Mouse (Mus musculus) cerebellum, adult (tissue): Measurements from ENCODE around the gene Rnf115.
A peak's percentile ranks its signal among the peaks of the same experiment; 100 is the strongest.
"Not testable (repeated sequence)": the region's sequence is repeated elsewhere in the genome, so short reads cannot be mapped to it uniquely, and the experiment has no call there.

Experiments
- ATAC-seq: cut with Nextera tagmentation; 2 replicates; pipeline ENCODE4 v1.9.2; 2017; ENCODE audit warnings: mild to moderate bottlenecking, moderate library complexity, mixed read lengths; ENCODE audit not compliant: insufficient number of reproducible peaks, low FRiP score, low TSS enrichment

Rnf115 gene

GRCm38 (mm10) chr3:96727343-96727827 is at the start of gene Rnf115, which contains the start of gene Polr3c:
Gene Rnf115 (plus strand): TSS chr3:96727664.
Gene Polr3c (minus strand): TSS chr3:96727628.
- peak; percentile 98 for ATAC-seq

- ATAC-seq = no peak
These were observed 49.0 kb upstream of the Rnf115 start for GRCm38 (mm10) chr3:96678456-96678855.

GRCm38 (mm10) chr3:96679159-96679674 is 48.2 kb upstream of the Rnf115 start:
- ATAC-seq = no peak

GRCm38 (mm10) chr3:96680269-96680956 is 47.1 kb upstream of the Rnf115 start:
- no peak for ATAC-seq

GRCm38 (mm10) chr3:96683496-96683895 is 44.0 kb upstream of the Rnf115 start:
- ATAC-seq = no peak

GRCm38 (mm10) chr3:96684151-96684821 is 43.2 kb upstream of the Rnf115 start:
- ATAC-seq = no peak

- no peak; the same call in 1 of the 2 replicates for ATAC-seq
These were observed 42.7 kb upstream of the Rnf115 start for GRCm38 (mm10) chr3:96684822-96685156.

GRCm38 (mm10) chr3:96686057-96686456 is 41.4 kb upstream of the Rnf115 start:
- not testable (repeated sequence) for ATAC-seq

- ATAC-seq = no peak
These were observed 38.6 kb upstream of the Rnf115 start for GRCm38 (mm10) chr3:96688854-96689253.

GRCm38 (mm10) chr3:96690298-96690697 is 37.2 kb upstream of the Rnf115 start:
- no peak for ATAC-seq

GRCm38 (mm10) chr3:96692506-96692905 is 35.0 kb upstream of the Rnf115 start:
- no peak for ATAC-seq

- ATAC-seq = no peak
These were observed 33.9 kb upstream of the Rnf115 start for GRCm38 (mm10) chr3:96693579-96693978.

- peak; percentile 43 for ATAC-seq
These were observed 31.2 kb upstream of the Rnf115 start, which contains the start of gene Pias3 for GRCm38 (mm10) chr3:96696198-96696765. Gene Pias3 (plus strand): TSS chr3:96696384.

GRCm38 (mm10) chr3:96696766-96697732 is 30.4 kb upstream of the Rnf115 start:
- ATAC-seq = peak; percentile 84

- no peak for ATAC-seq
These were observed 28.3 kb upstream of the Rnf115 start for GRCm38 (mm10) chr3:96698993-96699690.

GRCm38 (mm10) chr3:96700376-96700775 is 27.1 kb upstream of the Rnf115 start:
- no peak for ATAC-seq

GRCm38 (mm10) chr3:96701003-96701402 is 26.5 kb upstream of the Rnf115 start:
- no peak for ATAC-seq

- no peak for ATAC-seq
These were observed 22.7 kb upstream of the Rnf115 start for GRCm38 (mm10) chr3:96704778-96705177.

- no peak for ATAC-seq
These were observed 21.2 kb upstream of the Rnf115 start for GRCm38 (mm10) chr3:96706217-96706616.
